Mouse (Mus musculus) megakaryocyte-erythroid progenitor cell, adult 5 weeks (primary cell): ENCODE data around the gene Zbtb8os. TPM values are rescaled to one million over a fixed set of nuclear protein-coding genes. Genes with fewer than 3 reads are reported as not detected.

ENCODE experiments used
- polyA plus RNA-seq: library from polyadenylated mRNA; stranded (reverse); fragments of >175 nt; gene quantifications from 2 replicates; pipeline ENCODE4 v1.2.3, GENCODE M21; 2012

Gene Zbtb8os
- polyA plus RNA-seq, result 2.6 and 3.8 TPM in 2 replicates

DNA sequence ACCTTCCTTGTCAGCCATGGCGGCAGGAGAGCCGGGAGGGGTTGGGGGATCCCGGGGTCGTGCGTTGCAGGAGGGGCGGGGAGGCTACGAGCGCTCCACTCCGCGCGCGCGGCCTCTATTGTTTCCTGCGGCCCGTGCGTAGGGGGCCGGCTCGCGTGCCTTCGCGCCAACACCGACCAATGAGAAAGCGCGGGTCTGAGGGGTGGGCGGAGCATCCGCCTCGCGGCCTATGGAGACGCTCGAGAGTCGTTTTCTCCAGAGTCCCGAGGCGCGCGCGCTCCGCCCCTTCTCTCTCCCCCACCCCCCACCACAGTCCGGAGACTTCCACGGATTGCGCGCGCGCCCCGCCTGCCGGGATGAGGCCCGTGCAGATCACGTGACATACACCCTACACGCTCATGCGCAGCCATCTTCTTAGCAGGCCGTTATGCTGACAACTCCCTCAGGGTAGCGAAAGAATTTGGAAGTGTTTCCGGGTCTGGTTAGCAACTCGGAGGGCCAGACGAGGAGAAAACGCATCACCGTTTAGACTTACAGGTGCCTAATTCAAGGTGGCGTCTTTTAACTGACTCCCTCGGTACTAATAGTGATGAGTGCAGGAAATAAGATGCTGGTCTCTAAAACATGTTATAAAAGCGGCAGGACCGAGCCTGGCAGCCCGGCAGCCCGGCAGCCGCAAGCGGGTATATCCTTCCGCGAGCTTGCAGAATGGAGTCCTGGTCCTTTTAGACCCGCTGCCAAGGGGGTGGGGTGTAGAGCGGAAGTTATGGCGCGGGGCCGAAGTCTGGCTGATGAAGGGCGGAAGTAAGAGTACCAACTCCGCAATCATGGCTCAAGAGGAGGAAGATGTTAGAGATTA, at the start of gene Zbtb8os, which contains the start of gene Rbbp4:
Zbtb8os (plus strand) TSS at position 480 of the 859 bp plus-strand sequence.
Rbbp4 (minus strand) TSS at position 155 of the 859 bp plus-strand sequence.

DNA sequence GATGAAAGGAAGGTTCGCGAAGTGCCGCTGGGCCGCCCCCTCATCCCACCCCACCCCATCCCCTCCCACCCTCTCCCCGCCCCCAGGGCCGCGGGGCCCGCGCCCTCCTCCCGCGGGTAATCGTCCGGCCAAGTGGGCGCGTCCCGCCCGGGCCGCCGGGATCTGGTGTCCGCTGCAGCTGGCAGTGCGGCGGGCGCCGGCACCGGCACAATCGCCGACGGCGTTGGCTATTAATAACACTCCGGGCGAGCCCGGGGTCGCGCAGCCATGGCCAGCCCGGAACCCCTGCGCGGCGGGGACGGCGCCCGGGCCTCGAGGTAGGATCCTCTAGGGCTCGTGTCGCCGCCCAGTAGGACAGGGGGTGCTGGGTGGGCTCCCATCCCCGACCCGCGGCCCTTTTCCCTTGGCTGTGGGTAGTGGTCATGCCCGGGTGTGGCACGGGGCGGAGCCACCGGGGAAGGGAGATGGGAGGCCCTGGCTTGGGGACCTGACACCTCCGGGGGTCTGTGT, 48.0 kb upstream of the Zbtb8os start, which contains the start of gene Sync:
Sync (plus strand) TSS at position 146 of the 510 bp plus-strand sequence.

DNA sequence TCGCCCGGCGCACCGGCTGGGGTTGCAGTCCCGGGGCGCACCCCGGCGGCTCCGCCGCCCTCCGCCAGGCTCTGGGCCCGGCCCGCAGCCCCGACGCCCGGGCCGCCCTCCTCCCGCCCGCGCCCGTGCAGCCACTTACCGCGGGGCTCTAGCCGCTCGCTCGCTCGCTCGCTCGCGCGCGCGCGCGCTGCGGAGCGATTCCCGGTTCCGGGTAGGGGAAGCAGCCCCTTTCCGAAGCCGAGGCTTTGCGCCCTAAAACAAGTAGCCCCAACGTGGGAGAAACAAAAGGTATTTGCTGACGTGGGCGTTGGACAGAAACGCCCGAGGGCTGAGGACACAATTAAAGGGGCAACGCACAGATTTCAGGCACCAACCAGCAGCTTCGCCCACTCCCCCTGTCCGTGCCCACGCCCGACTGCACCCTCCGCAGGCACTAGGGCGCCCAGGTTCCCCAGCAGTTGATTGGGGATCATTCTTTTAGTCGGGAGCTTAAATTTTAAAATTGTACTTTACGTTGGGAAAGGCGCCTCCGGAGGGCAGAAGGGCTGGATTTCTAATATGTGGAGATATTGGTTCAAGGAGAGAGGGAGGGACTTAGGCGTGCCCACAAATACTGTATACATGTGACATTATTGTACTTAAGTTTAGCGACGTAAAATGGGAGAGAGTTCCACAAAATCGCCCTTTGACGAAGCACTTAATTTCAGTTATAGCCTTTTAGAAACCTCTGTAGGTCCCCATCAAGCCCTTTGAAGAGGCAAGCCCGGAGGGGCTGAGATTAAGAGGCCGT, 42.3 kb downstream of the Zbtb8os start, which contains the start of gene Zbtb8a:
Zbtb8a (minus strand) TSS at position 516 of the 790 bp plus-strand sequence.

Other genes with a start within 250 kb of the Zbtb8os start
- gene Tmem54, start 230.1 kb upstream of the Zbtb8os start, polyA plus RNA-seq, result 0.16 TPM in 1 of 2 replicates, not detected in the other
- not detected in 2 replicates for gene Hpca, start 213.7 kb upstream of the Zbtb8os start, polyA plus RNA-seq
- gene Fndc5, start 198.7 kb upstream of the Zbtb8os start, polyA plus RNA-seq, result 0.03 TPM in 1 of 2 replicates, not detected in the other
- gene S100pbp, start 146.0 kb upstream of the Zbtb8os start, polyA plus RNA-seq, result 1.2 and 2.1 TPM in 2 replicates
- gene Yars, start 145.9 kb upstream of the Zbtb8os start, polyA plus RNA-seq, result 22.9 and 32.2 TPM in 2 replicates
- gene C77080, start 74.3 kb upstream of the Zbtb8os start, polyA plus RNA-seq, result 5.6 and 6.0 TPM in 2 replicates
- gene Sync, start 48.1 kb upstream of the Zbtb8os start, polyA plus RNA-seq, result not detected in 2 replicates
- 51.0 and 59.6 TPM in 2 replicates for gene Rbbp4, start 325 bp upstream of the Zbtb8os start, polyA plus RNA-seq
- 3.2 and 3.7 TPM in 2 replicates for gene Zbtb8a, start 42.4 kb downstream of the Zbtb8os start, polyA plus RNA-seq
- not detected in 2 replicates for gene Zbtb8b, start 105.2 kb downstream of the Zbtb8os start, polyA plus RNA-seq
- 80.0 and 116 TPM in 2 replicates for gene Bsdc1, start 125.9 kb downstream of the Zbtb8os start, polyA plus RNA-seq
- not detected in 2 replicates for gene Tssk3, start 155.3 kb downstream of the Zbtb8os start, polyA plus RNA-seq
- gene Fam229a, start 155.5 kb downstream of the Zbtb8os start, polyA plus RNA-seq, result 3.2 and 3.4 TPM in 2 replicates
- 233 and 330 TPM in 2 replicates for gene Marcksl1, start 177.9 kb downstream of the Zbtb8os start, polyA plus RNA-seq
- gene Hdac1, start 207.0 kb downstream of the Zbtb8os start, polyA plus RNA-seq, result 115 and 122 TPM in 2 replicates
- 6.4 and 7.9 TPM in 2 replicates for gene Lck, start 237.9 kb downstream of the Zbtb8os start, polyA plus RNA-seq
- gene Fam167b, start 242.9 kb downstream of the Zbtb8os start, polyA plus RNA-seq, result not detected in 2 replicates